Mouse (Mus musculus) heart, postnatal 10 days (tissue): Measurements from ENCODE around the gene Cfc1. TPM values are rescaled to one million over a fixed set of nuclear protein-coding genes. Genes with fewer than 3 reads are reported as not detected.

Source experiments
- DNase-seq, 2 experiments: peaks; one replicate each; pipeline ENCODE4 v3.0.0; 2021
- intact Hi-C: fragments of 180-260 bp; cut with DNase I; formaldehyde crosslinking; loops from one replicate; pipeline ENCODE4 v1.15.1; 2025
- total RNA-seq, 2 experiments: library from RNA; stranded (reverse); gene quantifications; 2 replicates each; pipeline ENCODE4 v1.2.3; 2021

The Cfc1 gene
- total RNA-seq, 2 experiments from 2014 or later = not detected

DNA sequence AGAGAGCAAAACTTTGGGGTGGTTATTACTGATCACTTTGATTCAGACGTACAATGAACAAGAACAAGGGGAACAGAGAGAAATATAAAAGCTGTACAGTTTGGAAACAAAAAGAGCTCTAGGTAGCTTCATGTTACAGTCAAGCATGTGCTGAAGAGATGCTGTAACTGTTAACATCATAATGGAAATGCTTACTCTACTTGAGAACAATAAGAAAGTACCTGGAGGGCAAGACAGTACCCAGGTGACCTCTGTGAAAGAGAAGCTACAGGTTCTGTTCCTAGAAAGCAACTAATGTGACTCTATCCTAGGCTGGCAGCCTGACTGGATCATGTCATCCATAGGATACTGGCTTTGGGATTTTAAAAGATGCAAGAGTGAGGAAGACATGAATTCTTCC, 11.6 kb downstream of the Cfc1 start:
- intact Hi-C loops = no loop called here
- no peak for DNase-seq

- DNase-seq = no peak
- intact Hi-C loops = no loop called here
Observed at GRCm38 (mm10) chr1:34553690-34554089, 18.2 kb downstream of the Cfc1 start.

DNA sequence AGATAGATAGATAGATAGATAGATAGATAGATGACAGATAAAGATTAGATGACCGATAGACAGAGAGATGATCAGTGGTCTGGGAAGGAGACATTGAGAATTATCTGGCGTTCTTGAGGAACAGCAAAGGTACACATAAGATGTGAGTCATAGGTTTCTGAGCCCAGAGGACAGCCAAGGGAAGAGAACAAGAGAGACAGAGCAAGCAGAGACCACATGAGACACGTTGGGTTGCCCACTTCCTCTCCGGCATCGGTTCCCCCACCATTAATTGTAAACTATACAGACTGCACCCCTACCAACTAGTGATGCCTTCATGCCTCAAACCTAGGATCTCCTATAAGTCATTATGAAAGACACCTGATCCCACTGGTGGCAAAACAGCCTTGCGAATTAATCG, 18.8 kb downstream of the Cfc1 start:
- intact Hi-C loops = no loop called here
- no peak for DNase-seq

- DNase-seq = no peak
- intact Hi-C loops = no loop called here
Observed at GRCm38 (mm10) chr1:34560843-34561242, 25.4 kb downstream of the Cfc1 start, which contains the start of gene Prss40. TSS of gene Prss40 (minus strand) at chr1:34560943.

DNA sequence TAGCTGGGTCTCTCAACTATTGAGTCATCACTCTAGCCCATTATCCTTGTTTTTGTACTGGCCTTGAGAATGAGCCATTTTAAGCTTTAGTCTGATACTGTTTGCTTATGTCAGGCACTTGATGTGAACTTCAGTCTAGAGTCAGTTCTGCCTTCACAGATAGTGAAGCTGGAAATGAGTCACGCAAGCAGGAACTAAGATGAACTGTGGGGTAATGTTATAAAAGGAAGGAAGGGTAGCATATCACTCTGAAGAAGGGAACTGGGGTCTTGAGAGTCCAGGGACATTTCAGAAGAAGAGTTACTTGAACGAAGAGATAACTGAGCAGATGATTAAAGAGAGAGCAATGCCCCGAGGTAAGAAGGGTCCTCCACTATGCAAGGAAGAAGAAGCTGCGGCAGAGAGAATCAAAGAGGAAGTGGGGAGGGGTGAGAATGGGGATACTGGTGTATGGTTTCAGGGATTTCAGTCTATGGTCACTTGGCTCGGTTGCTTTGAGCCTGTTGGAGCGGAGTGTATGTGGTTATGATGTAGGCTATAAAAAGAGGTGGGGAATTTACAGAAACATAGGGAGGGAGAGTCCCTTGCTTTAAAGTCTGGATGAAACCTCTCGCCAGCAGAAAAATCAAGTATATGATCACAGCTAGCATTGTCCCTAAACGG, 29.1 kb downstream of the Cfc1 start:
- intact Hi-C loops = no loop called here

GRCm38 (mm10) chr1:34568120-34568519, 32.7 kb downstream of the Cfc1 start:
- intact Hi-C loops = no loop called here
- DNase-seq = no peak

More for the DNA sequence above, 29.1 kb downstream of the Cfc1 start:
- no peak for DNase-seq

DNA sequence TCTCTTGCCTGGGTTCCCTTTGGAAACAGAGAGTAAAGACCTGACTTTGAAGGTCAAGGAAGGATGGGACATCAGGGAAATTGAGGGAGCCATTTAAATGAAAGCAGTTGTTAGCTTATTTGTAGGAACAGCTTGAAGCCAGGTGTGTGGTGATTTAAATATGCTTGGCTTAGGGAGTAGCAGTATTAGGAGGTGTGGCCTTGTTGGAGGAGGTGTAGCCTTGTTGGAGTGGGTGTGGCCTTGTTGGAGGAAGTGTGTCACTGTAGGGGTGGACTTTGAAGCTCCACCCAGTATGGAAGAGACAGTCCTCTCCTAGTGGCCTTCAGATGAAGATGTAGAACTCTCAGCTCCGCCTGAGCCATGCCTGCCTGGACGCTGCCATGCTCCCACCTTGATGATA, 34.4 kb downstream of the Cfc1 start:
- DNase-seq = no peak
- intact Hi-C loops = no loop called here

DNA sequence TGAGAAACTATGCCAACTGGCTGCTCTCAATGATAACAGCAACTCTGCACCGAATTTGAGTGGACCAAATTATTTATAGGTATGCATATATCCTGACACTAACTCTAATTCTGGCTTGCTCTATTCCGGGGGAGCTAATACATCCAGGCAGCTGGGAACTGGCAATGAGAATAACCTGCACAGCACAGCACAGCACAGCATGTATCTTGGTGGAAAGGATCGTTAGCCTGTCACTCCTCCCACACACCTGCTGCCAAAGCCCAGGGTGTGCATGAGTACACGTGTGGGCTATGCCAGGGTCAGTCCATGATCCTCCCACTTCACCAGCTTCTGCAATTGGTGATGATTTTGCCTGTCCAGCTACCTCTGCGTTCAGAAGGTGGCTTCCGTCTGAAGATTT, 36.0 kb downstream of the Cfc1 start:
- intact Hi-C loops = no loop called here
- no peak for DNase-seq

- intact Hi-C loops = no loop called here
- no peak for DNase-seq
Observed at GRCm38 (mm10) chr1:34573221-34573620, 37.8 kb downstream of the Cfc1 start.

GRCm38 (mm10) chr1:34578851-34579781, 43.7 kb downstream of the Cfc1 start, which contains the start of gene Amer3:
TSS of gene Amer3 (plus strand) at chr1:34579657.
- intact Hi-C loops = no loop called here
- peak; percentile 77 to 81 for DNase-seq

- DNase-seq = no peak
- intact Hi-C loops = no loop called here
Observed at GRCm38 (mm10) chr1:34579782-34580356, 44.4 kb downstream of the Cfc1 start.

DNA sequence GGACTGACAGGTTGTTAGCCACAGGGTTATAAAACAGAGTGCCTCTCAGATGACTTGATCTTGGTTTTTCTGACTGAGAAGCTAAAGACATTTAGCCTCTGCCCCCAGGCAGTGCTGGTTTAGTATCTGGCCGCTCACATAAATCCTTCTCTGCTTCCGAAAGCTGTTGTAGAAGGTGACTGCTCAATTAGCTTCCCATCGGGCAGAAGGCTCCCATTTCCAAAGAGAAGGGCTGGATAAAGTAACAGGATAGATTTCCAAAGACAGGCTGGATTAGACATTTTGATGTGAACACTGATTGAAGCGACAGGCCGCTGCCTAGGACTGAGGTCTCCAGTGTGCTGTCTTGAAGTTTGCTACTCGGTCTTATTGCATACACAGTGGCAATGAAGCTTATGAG, 46.8 kb downstream of the Cfc1 start:
- intact Hi-C loops = no loop called here
- DNase-seq = no peak

DNA sequence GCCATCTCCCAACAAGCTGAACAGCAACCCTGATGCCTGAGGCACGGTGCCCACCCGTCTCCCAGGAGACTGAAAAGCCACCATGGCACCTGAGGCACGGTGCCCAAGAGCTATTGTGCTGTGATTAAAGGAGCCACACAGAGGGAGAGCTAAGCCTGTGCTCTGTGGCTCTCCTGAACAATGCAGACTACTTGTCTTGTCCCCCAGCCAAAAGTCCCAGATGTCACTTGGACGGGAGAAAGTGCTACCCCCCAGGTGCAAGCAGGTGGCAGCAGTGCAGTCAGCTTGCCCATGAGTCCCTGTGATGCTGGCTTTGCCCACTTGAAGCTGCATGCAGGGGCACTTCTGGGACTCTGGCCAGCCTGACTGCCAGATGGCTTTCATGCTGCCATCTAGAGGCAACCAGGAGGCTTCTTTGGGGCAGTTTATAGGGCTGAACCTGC, 48.4 kb downstream of the Cfc1 start:
- intact Hi-C loops = no loop called here
- DNase-seq = peak; percentile 2 to 7

GRCm38 (mm10) chr1:34584736-34585135, 49.3 kb downstream of the Cfc1 start:
- no peak for DNase-seq
- intact Hi-C loops = no loop called here

DNA sequence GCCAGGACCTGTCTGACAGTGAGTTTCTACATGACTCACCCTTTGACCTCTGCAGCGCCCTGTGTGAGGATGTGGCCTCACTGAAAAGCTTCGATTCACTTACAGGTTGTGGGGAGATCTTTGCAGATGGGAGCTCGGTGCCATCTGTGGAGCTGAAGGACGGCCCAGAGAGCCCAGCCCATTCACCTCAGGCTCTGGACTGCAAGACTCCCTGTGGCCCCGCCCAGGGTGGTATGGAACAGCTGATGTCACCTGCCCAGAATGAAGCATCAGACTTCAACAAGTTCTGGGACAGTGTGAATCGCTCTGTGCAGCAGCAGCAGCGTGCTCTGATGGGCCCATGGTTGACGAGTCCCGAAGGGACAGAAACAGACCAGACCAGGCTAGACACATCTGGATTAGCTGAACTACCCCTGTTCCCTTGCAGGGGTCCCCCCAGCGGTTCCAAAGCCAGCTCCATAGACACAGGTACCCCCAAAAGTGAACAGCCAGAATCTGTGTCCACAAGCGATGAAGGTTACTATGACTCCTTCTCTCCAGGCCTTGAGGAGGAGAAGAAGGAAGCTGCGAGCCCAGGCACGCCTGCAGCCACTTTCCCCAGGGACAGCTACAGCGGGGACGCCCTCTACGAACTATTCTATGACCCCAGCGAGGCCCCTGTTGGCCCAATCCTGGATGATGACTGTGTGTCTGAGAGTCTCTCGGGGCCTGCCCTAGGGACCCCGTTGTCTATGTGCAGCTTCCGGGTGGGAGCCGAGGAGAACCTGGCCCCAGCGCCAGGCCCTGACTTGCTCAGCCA, 52.0 kb downstream of the Cfc1 start:
- intact Hi-C loops = no loop called here
- no peak for DNase-seq

Other genes with a start within 250 kb of the Cfc1 start
- 10 to 100 TPM; 14.0 to 17.4 TPM for gene Ccdc115, start 96.0 kb upstream of the Cfc1 start, total RNA-seq
- 10 to 100 TPM; 33.9 to 36.0 TPM for gene Imp4, start 95.8 kb upstream of the Cfc1 start, total RNA-seq
- 1 to 10 TPM; 6.6 to 8.2 TPM for gene Ptpn18, start 75.9 kb upstream of the Cfc1 start, total RNA-seq
- gene Prss39, start 37.2 kb upstream of the Cfc1 start, total RNA-seq = not detected
- gene Prss40, start 25.3 kb downstream of the Cfc1 start, total RNA-seq = not detected
- gene Amer3, start 44.0 kb downstream of the Cfc1 start, total RNA-seq = not detected